Mouse (Mus musculus) neural tube, embryonic 13.5 days (tissue): ENCODE measurements around the gene Rhbdd3. TPM values are rescaled to one million over a fixed set of nuclear protein-coding genes. Genes with fewer than 3 reads are reported as not detected.

ENCODE experiments used
- polyA plus RNA-seq: library from polyadenylated mRNA; unstranded; fragments of >200 nt; fragmentation: Nextera tagmentation; extraction: Ambion mirVana; gene quantifications from 2 replicates; pipeline ENCODE4 v1.2.1, GENCODE M21; 2015

The Rhbdd3 gene
- polyA plus RNA-seq, 1 experiment from 2014 or later = 32.7 TPM

Other genes with a start within 250 kb of the Rhbdd3 start
- 70.2 and 75.8 TPM in 2 replicates for gene Nf2, start 249.4 kb upstream of the Rhbdd3 start, polyA plus RNA-seq
- gene Nipsnap1, start 225.0 kb upstream of the Rhbdd3 start, polyA plus RNA-seq = 117 and 132 TPM in 2 replicates
- 53.5 and 57.0 TPM in 2 replicates for gene Thoc5, start 203.6 kb upstream of the Rhbdd3 start, polyA plus RNA-seq
- gene Nefh, start 150.9 kb upstream of the Rhbdd3 start, polyA plus RNA-seq = 8.1 and 8.6 TPM in 2 replicates
- 84.5 and 89.7 TPM in 2 replicates for gene Ap1b1, start 112.1 kb upstream of the Rhbdd3 start, polyA plus RNA-seq
- gene Rasl10a, start 40.8 kb upstream of the Rhbdd3 start, polyA plus RNA-seq = 0.64 and 0.99 TPM in 2 replicates
- 25.2 and 26.3 TPM in 2 replicates for gene Gas2l1, start 33.6 kb upstream of the Rhbdd3 start, polyA plus RNA-seq
- gene Ewsr1, start 340 bp downstream of the Rhbdd3 start, polyA plus RNA-seq = 624 and 700 TPM in 2 replicates
- gene Emid1, start 53.3 kb downstream of the Rhbdd3 start, polyA plus RNA-seq = 16.5 and 18.9 TPM in 2 replicates
- gene Kremen1, start 162.6 kb downstream of the Rhbdd3 start, polyA plus RNA-seq = 7.7 and 8.5 TPM in 2 replicates